Mouse (Mus musculus): ENCODE measurements at regions not wholly inside any gene's neighbourhood (a gene's known extent, or its start where the extent isn't known, plus 50 kb on each side); places are given as distances from the start of the nearest gene placed in this dataset.
"Not testable (repeated sequence)": the region's sequence is repeated elsewhere in the genome, so short reads cannot be mapped to it uniquely, and the experiment has no call there.

DNA sequence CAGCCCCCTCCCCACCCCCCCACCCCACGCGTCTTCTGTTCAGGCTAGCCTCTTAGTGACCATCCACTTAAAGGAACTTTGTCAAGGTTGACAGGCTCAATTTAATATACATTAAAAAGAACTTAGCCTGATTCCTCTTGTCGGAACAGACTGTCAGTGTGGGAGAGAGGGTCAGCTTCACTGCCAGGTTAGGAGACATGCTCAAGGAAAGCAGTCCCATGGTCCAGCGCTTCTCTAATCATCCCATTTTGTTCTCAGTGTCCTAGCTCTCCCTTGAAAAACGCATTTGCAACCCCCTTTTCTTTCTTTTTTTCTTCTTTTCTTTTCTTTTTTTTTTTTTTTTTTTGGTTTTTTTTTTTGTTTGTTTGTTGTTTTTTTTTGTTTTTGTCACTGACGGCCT lies 131.4 kb upstream of the Tenm4 start:
- Histone ChIP-seq H3K4me3 (ENCODE audit: insufficient read depth, low read depth, low read length) (no peak overlapping the region), H3K27ac (ENCODE audit: insufficient read depth, low read depth, low read length) (no peak overlapping the region), H3K4me1 (ENCODE audit: control insufficient read depth, insufficient read depth, low read length) (no peaks in the 10 kb centered on the region)
- WGBS, result 72% methylated on average over 6 of the region's 6 CpGs
- no peak for TF ChIP-seq CTCF (IDR thresholded peaks at IDR 0.05; ENCODE audit: insufficient read depth, low read depth, low read length)
- no peak for TF ChIP-seq POLR2A (IDR thresholded peaks at IDR 0.05; ENCODE audit: insufficient read depth, low read depth, low read length)

DNA sequence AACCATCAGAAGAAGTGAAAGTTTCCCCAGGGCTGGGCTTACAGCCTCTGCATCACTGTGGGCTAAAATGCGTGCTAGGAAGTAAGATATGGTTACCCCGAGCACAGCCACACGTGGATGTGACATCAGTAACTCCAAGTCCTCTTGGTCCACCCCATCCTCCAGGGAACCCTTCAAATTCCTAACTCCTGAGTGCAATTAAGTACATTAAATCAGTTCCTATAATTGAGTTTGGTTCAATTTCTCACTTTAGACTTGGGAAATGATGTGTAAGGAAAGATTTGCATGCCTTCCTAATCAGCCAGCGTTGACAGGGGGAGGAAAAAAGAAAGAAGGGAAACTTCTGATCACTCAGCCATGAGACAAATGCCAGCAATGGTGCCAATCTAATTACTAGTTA lies 129.2 kb upstream of the Tenm4 start:
- 62% methylated on average over 4 of the region's 4 CpGs for WGBS
- no peak for TF ChIP-seq POLR2A (IDR thresholded peaks at IDR 0.05; ENCODE audit: insufficient read depth, low read depth, low read length)
- no peak for TF ChIP-seq CTCF (IDR thresholded peaks at IDR 0.05; ENCODE audit: insufficient read depth, low read depth, low read length)

DNA sequence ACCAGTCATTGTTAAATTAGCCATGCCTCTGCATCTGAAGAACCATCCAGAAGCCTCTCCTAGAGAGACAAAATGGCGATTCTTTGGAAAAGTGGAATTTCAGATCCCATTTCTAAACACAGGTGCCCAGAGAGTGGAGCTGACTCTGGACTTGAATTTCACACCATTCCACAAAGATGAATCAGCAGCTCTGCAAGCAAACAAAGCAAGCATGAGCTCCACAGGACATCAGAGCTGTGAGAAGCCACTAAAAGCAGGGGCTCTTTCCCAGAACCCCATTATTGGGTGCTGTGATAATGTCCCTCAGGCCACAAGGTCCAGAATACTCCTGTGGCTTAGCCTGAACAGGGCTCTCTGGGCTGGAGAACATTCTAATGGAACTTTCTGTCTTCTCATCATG lies 119.4 kb upstream of the Tenm4 start:
- H3K4me1 ChIP-seq (ENCODE audit: control insufficient read depth, insufficient read depth, low read length), result no peaks in the 10 kb centered on the region
- H3K27ac ChIP-seq (ENCODE audit: insufficient read depth, low read depth, low read length), result no peak overlapping the region
- H3K4me3 ChIP-seq (ENCODE audit: insufficient read depth, low read depth, low read length), result no peak overlapping the region
- WGBS, result 94% methylated on average over 1 of the region's 1 CpGs
- TF ChIP-seq POLR2A (IDR thresholded peaks at IDR 0.05; ENCODE audit: insufficient read depth, low read depth, low read length) (no peak), CTCF (IDR thresholded peaks at IDR 0.05; ENCODE audit: insufficient read depth, low read depth, low read length) (no peak)

More for the DNA sequence above, 129.2 kb upstream of the Tenm4 start:
- H3K4me3 ChIP-seq (ENCODE audit: insufficient read depth, low read depth, low read length), result no peak overlapping the region
- no peak overlapping the region for H3K27ac ChIP-seq (ENCODE audit: insufficient read depth, low read depth, low read length)
- no peaks in the 10 kb centered on the region for H3K4me1 ChIP-seq (ENCODE audit: control insufficient read depth, insufficient read depth, low read length)

DNA sequence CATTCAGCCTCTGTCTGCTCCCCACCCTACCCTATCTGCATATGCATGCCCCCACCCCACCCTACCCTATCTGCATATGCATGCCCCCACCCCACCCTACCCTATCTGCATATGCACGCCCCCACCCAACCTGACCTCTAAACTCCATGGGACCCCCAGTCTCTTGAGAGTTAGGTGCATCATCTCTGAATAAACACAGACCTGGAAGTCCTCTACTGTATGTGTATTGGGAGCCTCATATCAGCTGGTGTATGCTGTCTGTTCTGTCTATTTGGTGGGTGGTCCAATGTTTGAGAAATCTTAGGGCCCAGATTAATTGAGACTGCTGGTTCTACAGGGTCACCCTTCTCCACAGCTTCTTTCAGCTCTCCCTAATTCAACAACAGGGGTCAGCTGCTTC lies 109.4 kb upstream of the Tenm4 start:
- H3K4me3 ChIP-seq (ENCODE audit: insufficient read depth, low read depth, low read length); H3K27ac ChIP-seq (ENCODE audit: insufficient read depth, low read depth, low read length); H3K4me1 ChIP-seq (ENCODE audit: control insufficient read depth, insufficient read depth, low read length): not testable (repeated sequence)
- 47% methylated on average over 1 of the region's 1 CpGs for WGBS

DNA sequence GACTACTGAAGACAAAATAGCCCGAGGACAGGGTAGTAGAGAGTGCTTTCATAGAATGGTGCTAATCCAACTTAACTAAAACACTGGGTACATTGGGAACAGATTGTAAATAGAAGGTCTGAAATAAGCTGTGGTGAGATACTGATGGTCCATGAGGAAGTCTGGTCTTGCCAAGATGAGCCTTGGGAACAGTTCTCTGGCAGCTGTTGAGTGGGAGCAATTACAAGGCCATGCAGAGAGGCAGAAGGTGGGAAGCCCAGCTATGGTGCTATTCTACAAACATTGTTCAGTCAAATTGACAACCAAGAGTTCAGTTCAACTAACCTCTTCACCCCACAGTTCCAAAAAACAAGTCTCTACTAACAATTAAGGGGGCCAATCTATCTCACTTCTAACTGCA lies 92.5 kb upstream of the Tenm4 start:
- H3K4me3 ChIP-seq (ENCODE audit: insufficient read depth, low read depth, low read length), result no peak overlapping the region
- no peak overlapping the region for H3K27ac ChIP-seq (ENCODE audit: insufficient read depth, low read depth, low read length)
- WGBS, result 92% methylated on average over 1 of the region's 1 CpGs
- no peaks in the 10 kb centered on the region for H3K4me1 ChIP-seq (ENCODE audit: control insufficient read depth, insufficient read depth, low read length)
- TF ChIP-seq CTCF (IDR thresholded peaks at IDR 0.05; ENCODE audit: insufficient read depth, low read depth, low read length) (no peak), POLR2A (IDR thresholded peaks at IDR 0.05; ENCODE audit: insufficient read depth, low read depth, low read length) (no peak)

DNA sequence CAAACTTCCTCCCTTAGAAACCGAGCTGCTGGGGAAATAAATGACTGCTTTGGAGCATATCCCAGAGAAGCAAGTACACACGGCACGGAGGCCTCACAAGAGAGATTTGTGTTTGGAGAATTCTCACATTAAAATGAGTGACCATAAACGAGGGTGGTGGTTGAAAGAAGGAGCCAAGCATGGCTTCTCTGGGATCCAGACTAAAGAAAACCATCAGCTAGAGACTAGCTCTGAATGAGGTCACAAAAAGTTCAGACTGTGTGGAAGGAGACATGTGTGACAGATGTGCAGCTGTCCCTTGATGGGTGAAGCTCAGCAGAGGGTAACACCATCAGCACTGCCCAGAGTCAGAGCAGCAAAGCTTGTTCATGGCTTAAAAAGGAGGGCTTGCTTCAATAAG lies 89.4 kb upstream of the Tenm4 start:
- TF ChIP-seq CTCF (IDR thresholded peaks at IDR 0.05; ENCODE audit: insufficient read depth, low read depth, low read length) (no peak), POLR2A (IDR thresholded peaks at IDR 0.05; ENCODE audit: insufficient read depth, low read depth, low read length) (no peak)
- WGBS, result 54% methylated on average over 4 of the region's 4 CpGs
- H3K27ac ChIP-seq (ENCODE audit: insufficient read depth, low read depth, low read length), result no peak overlapping the region
- H3K4me1 ChIP-seq (ENCODE audit: control insufficient read depth, insufficient read depth, low read length), result no peaks in the 10 kb centered on the region
- no peak overlapping the region for H3K4me3 ChIP-seq (ENCODE audit: insufficient read depth, low read depth, low read length)

DNA sequence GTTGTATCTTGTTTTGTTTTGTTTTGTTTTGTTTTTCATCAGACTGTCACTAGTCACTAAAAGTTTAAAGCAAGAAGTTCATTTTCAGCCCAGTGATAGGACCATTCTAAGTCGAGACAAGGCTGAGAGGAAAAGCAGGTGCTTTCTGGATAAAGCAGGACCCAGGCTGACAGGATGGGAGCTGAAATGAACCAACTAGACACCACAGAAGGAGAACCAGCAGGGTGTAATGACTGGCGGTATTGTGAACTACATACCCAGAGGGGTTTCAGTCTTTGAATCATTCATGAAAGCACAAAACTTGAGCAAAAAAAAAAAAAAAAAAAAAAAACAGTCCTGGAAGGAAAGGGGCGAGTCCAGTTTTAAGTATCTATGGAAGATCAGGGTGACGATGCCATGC lies 75.9 kb upstream of the Tenm4 start:
- TF ChIP-seq POLR2A (IDR thresholded peaks at IDR 0.05; ENCODE audit: insufficient read depth, low read depth, low read length) (no peak), CTCF (IDR thresholded peaks at IDR 0.05; ENCODE audit: insufficient read depth, low read depth, low read length) (no peak)
- Histone ChIP-seq H3K27ac (ENCODE audit: insufficient read depth, low read depth, low read length) (no peak overlapping the region), H3K4me1 (ENCODE audit: control insufficient read depth, insufficient read depth, low read length) (peaks cover 4% of the 10 kb centered on the region; the same call in 1 of the 2 replicates), H3K4me3 (ENCODE audit: insufficient read depth, low read depth, low read length) (no peak overlapping the region)
- WGBS, result 84% methylated on average over 4 of the region's 4 CpGs

DNA sequence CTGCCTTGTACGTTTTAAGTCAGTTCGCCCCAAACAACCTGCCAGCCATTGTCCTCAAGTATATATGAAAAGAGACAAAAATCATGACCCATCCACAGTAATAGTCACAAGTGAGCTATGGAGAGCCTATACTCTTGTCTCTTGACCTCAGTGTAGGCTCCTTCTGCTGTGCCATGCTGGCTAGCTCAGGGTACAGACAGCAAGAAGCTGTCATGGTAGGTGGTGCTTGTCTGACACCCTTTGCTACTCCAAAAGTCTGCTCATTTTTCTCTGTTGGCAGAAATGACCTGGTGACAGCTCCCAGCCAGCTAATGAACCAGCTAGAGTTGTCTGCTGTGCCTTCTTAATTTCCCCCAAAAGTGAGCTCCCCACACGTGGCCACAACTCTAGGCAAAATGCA lies 75.3 kb upstream of the Tenm4 start:
- no peak overlapping the region for H3K4me3 ChIP-seq (ENCODE audit: insufficient read depth, low read depth, low read length)
- TF ChIP-seq POLR2A (IDR thresholded peaks at IDR 0.05; ENCODE audit: insufficient read depth, low read depth, low read length) (no peak), CTCF (IDR thresholded peaks at IDR 0.05; ENCODE audit: insufficient read depth, low read depth, low read length) (no peak)
- no peak overlapping the region for H3K27ac ChIP-seq (ENCODE audit: insufficient read depth, low read depth, low read length)
- WGBS, result 86% methylated on average over 3 of the region's 3 CpGs
- H3K4me1 ChIP-seq (ENCODE audit: control insufficient read depth, insufficient read depth, low read length), result peaks cover 4% of the 10 kb centered on the region; the same call in 1 of the 2 replicates

DNA sequence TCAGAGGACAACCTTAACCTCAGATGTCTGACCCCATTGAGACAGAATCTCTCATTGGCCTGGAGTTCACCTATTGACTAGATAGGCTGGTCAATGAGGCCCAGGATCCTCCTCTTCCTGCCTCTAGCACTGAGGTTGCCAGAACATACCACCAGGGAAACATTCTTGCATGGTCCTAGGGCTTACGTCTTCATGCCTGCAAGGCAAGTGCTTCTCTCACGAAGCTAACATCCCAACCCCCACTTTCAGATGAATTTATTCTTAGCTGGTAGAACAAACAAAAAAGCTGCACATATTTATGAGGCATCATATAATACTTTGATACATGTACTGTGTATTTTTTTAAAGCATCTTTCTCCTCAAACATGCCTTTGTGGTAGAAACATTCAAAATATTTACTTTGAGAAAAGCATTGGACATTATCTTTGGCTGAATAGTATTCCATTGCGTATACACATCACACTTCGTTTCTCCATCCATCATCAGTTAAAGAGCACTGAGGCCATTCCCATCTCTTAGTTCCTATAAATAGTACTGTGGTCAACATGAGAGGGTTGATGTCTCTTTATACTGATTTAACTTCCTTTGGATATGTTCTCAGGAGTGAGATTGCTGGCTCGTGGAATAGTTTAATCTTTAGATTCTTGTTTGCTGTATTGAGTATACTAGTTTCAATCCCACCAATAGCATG lies 72.2 kb upstream of the Tenm4 start:
- Histone ChIP-seq H3K27ac (ENCODE audit: insufficient read depth, low read depth, low read length) (no peak overlapping the region), H3K4me3 (ENCODE audit: insufficient read depth, low read depth, low read length) (no peak overlapping the region), H3K4me1 (ENCODE audit: control insufficient read depth, insufficient read depth, low read length) (peaks cover 4% of the 10 kb centered on the region; the same call in 1 of the 2 replicates)
- 92% methylated on average over 5 of the region's 5 CpGs for WGBS
- TF ChIP-seq POLR2A (IDR thresholded peaks at IDR 0.05; ENCODE audit: insufficient read depth, low read depth, low read length), result no peak
- TF ChIP-seq CTCF (IDR thresholded peaks at IDR 0.05; ENCODE audit: insufficient read depth, low read depth, low read length), result no peak

DNA sequence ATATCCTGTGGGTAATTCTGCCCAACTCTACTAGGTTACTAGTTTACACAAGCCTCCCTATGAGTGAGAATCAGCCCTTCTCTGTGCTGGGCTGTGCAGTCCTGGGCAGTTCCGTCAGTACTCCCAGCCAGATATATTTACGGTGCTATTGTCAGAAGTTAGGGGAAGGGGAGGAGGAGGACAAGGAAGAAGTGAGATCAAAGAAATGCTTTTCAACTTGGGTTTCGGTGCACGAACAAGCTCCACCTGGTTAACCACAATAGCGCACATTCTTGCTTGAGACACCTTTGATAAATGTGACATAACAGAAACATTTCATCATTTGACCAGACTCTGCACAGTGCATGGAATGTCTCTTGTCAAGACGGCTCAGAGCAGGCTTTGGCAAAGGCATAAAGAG lies 68.3 kb upstream of the Tenm4 start:
- Histone ChIP-seq H3K27ac (ENCODE audit: insufficient read depth, low read depth, low read length) (no peak overlapping the region), H3K4me1 (ENCODE audit: control insufficient read depth, insufficient read depth, low read length) (no peaks in the 10 kb centered on the region), H3K4me3 (ENCODE audit: insufficient read depth, low read depth, low read length) (no peak overlapping the region)
- TF ChIP-seq POLR2A (IDR thresholded peaks at IDR 0.05; ENCODE audit: insufficient read depth, low read depth, low read length), result no peak
- no peak for TF ChIP-seq CTCF (IDR thresholded peaks at IDR 0.05; ENCODE audit: insufficient read depth, low read depth, low read length)
- 89% methylated on average over 6 of the region's 6 CpGs for WGBS

Measured in olfactory bulb, adult 2 months (tissue).